Mouse (Mus musculus): Measurements from ENCODE around the gene Bbx.

Gene Bbx

GRCm38 (mm10) chr16:50167231-50167982 is 264.8 kb downstream of the Bbx start:
- no peak for DNase-seq (ENCODE audit: extremely low spot score)

- no peak for DNase-seq (ENCODE audit: extremely low spot score)
Measured at GRCm38 (mm10) chr16:50160418-50161271, 271.5 kb downstream of the Bbx start.

- DNase-seq (ENCODE audit: extremely low spot score): no peak
Measured at GRCm38 (mm10) chr16:50158546-50158945, 273.6 kb downstream of the Bbx start.

- DNase-seq (ENCODE audit: extremely low spot score): no peak
Measured at GRCm38 (mm10) chr16:50149606-50150005, 282.6 kb downstream of the Bbx start.

- DNase-seq (ENCODE audit: extremely low spot score): no peak
Measured at GRCm38 (mm10) chr16:50147900-50148299, 284.3 kb downstream of the Bbx start.
